Mouse (Mus musculus): ENCODE results near the gene Slc25a5.

DNA sequence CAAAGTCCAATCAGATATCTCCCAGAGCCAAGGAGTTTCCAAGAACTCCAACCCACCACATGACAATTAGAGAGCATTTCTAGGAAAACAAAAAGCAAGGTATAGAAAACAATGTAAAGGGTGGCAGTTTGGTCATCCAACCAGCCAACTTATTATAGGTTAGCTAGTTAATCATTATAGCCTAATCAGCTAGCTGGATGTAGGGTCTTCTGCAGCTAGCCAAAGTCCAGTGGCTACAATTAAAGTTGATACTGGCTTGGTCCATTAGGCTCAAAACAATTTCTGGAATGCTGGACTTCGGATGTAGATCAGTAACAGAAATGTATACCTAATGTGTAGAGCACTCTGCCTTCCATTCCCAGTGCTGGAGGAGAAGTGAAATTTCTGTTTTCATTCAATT, 44.9 kb upstream of the Slc25a5 start:
- TF ChIP-seq CTCF (IDR thresholded peaks at IDR 0.05; ENCODE audit: low read depth) (no peak), EP300 (optimal IDR thresholded peaks at IDR 0.05) (no peak)

Measured in stomach, postnatal 0 days (tissue).